Mouse (Mus musculus): ENCODE measurements around the gene Igfals.

DNA sequence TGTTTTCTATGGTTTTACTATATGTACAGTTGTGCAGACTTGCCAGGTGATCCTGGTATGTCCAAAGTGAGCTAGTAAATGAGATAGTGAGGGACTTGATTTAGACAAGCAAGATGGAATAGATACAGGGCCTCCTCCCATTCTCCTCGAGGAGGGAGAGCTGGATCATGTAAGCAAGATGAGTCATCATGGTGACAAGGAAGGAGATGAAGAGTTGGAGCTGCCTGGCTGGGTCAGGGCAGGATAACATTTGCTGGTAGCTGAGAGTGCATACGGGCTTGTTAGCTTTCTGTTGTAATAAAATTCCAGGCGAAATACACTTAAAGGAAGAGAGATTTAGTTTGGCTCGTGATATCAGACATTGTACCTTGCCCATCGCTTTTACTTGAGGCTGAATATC lies 25.5 kb upstream of the Igfals start:
- TF ChIP-seq GATA1 (IDR thresholded peaks at IDR 0.05; ENCODE audit: low read length) (no peak), TAL1 (IDR thresholded peaks at IDR 0.05; ENCODE audit: low read length) (no peak)
